Mouse (Mus musculus): ENCODE data around the gene Hemk1.

GRCm38 (mm10) chr9:107335909-107336308, 2.2 kb downstream of the Hemk1 start:
- TF ChIP-seq CTCF (IDR thresholded peaks at IDR 0.05; ENCODE audit: low read depth, low read length) (peak; percentile 94), GATA1 (IDR thresholded peaks at IDR 0.05; ENCODE audit: borderline replicate concordance, low read length) (no peak)
